In the genomic region with DNA sequence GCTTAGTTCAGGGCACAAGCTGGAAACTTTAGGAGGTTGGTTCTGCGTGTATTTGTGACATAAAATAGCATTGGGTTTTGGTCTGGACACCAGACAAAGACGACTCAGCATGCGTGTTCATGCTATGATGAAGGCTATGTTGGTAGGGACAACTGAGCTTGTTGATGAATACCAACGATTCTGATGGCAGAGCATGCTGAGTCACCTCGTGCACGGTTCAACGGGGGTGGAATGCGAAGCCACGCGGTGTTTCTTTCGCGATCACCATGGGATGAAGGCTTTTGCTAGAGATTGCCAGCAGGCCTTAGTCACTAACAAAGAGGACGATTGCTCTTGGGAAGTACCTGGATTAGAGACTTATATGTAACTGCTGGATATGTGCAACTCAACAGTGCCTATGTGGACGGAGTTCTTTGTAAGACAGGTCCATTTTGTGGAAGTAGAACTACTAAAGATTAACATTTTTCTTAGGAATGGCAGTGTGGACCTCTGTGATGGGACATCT, we compare ENCODE assay signal across 8 mouse cellular contexts. TPM values are rescaled to one million over a fixed set of nuclear protein-coding genes. Genes with fewer than 3 reads are reported as not detected.
DNase-seq lines count a peak whose midpoint lies in the region; ATAC-seq and TF ChIP-seq lines count a peak whose summit lies in the region.

No protein-coding gene starts in this region.

- peak overlapping the region; percentile 87 for H3K4me2 ChIP-seq in forebrain, embryonic 13.5 days
- peak overlapping the region; percentile 89 for H3K4me2 ChIP-seq in limb, embryonic 13.5 days (replicated peaks)
- peak overlapping the region; percentile 84 for H3K4me2 ChIP-seq in midbrain, embryonic 16.5 days (ENCODE audit: low read length)

- H3K27ac ChIP-seq in spleen, adult 2 months (ENCODE audit: insufficient read depth, low read length): peak overlapping the region; percentile 82
- peak overlapping the region; percentile 89 for H3K27ac ChIP-seq in forebrain, embryonic 13.5 days
- peak overlapping the region; percentile 93 for H3K27ac ChIP-seq in limb, embryonic 13.5 days
- H3K27ac ChIP-seq in midbrain, embryonic 16.5 days (ENCODE audit: low read length): peak overlapping the region; percentile 89

- peaks cover 29% of the 10 kb centered on the region for H3K36me3 ChIP-seq in spleen, adult 2 months (ENCODE audit: control insufficient read depth, insufficient read depth, low read length)
- peaks cover 58% of the 10 kb centered on the region for H3K36me3 ChIP-seq in forebrain, embryonic 13.5 days (ENCODE audit: poor library complexity, severe bottlenecking)
- peaks cover 58% of the 10 kb centered on the region for H3K36me3 ChIP-seq in limb, embryonic 13.5 days
- H3K36me3 ChIP-seq in midbrain, embryonic 16.5 days (ENCODE audit: control insufficient read depth, insufficient read depth, low read length): peaks cover 24% of the 10 kb centered on the region

- DNase-seq in frontal cortex, postnatal 14 days (ENCODE audit: low spot score in 2 of 2): no peak
- DNase-seq in spleen, adult 2 months (ENCODE audit: low read depth in 1 of 2, low spot score in 2 of 2): peak in 1 of 2 experiments; percentile 30
- no peak for DNase-seq in spleen, adult 18-20 months
- DNase-seq in spleen, adult 12 weeks (ENCODE audit: low spot score): no peak

- no peaks in the 10 kb centered on the region for H3K9me3 ChIP-seq in forebrain, embryonic 13.5 days (replicated peaks)
- no peaks in the 10 kb centered on the region for H3K9me3 ChIP-seq in limb, embryonic 13.5 days
- no peaks in the 10 kb centered on the region for H3K9me3 ChIP-seq in midbrain, embryonic 16.5 days (replicated peaks; ENCODE audit: control insufficient read depth, low read length, poor library complexity, severe bottlenecking)

- H3K27me3 ChIP-seq in spleen, adult 2 months (ENCODE audit: control insufficient read depth, insufficient read depth, low read length): no peaks in the 10 kb centered on the region
- H3K27me3 ChIP-seq in forebrain, embryonic 13.5 days: no peaks in the 10 kb centered on the region
- H3K27me3 ChIP-seq in limb, embryonic 13.5 days: no peaks in the 10 kb centered on the region
- H3K27me3 ChIP-seq in midbrain, embryonic 16.5 days (ENCODE audit: control insufficient read depth, insufficient read depth, low read depth, low read length): no peaks in the 10 kb centered on the region

- TF ChIP-seq POLR2A in spleen, adult 2 months (IDR thresholded peaks at IDR 0.05; ENCODE audit: low read depth, low read length): no peak

- H3K4me1 ChIP-seq in spleen, adult 2 months (ENCODE audit: control insufficient read depth, insufficient read depth, insufficient read length): peaks cover 6% of the 10 kb centered on the region; the same call in 1 of the 2 replicates
- peaks cover 40% of the 10 kb centered on the region for H3K4me1 ChIP-seq in forebrain, embryonic 13.5 days
- H3K4me1 ChIP-seq in limb, embryonic 13.5 days: peaks cover 18% of the 10 kb centered on the region
- H3K4me1 ChIP-seq in midbrain, embryonic 16.5 days (ENCODE audit: control insufficient read depth, insufficient read depth, low read length): peaks cover 27% of the 10 kb centered on the region

- WGBS in spleen, adult 2 months: under 1% methylated on average over 14 of the region's 14 CpGs
- WGBS in forebrain, embryonic 13.5 days: under 1% methylated on average over 14 of the region's 14 CpGs
- WGBS in limb, embryonic 13.5 days: 0% methylated on average over 14 of the region's 14 CpGs
- WGBS in midbrain, embryonic 16.5 days: under 1% methylated on average over 14 of the region's 14 CpGs

- no peak for TF ChIP-seq CTCF in spleen, adult 2 months (IDR thresholded peaks at IDR 0.05; ENCODE audit: extremely low read depth, insufficient read depth, insufficient read length, insufficient replicate concordance)

- H3K9ac ChIP-seq in forebrain, embryonic 13.5 days: peak overlapping the region; percentile 98
- H3K9ac ChIP-seq in limb, embryonic 13.5 days: peak overlapping the region; percentile 98
- H3K9ac ChIP-seq in midbrain, embryonic 16.5 days (ENCODE audit: low read depth, low read length): peak overlapping the region; percentile 86

- peak; percentile 39 for ATAC-seq in frontal cortex, adult (ENCODE audit: low TSS enrichment)
- ATAC-seq in forebrain, embryonic 13.5 days: peak; percentile 42
- ATAC-seq in limb, embryonic 13.5 days (ENCODE audit: low FRiP score, low read depth): peak; percentile 18
- ATAC-seq in midbrain, embryonic 16.5 days: peak; percentile 43

- H3K4me3 ChIP-seq in spleen, adult 2 months (ENCODE audit: extremely low read depth, insufficient read depth, insufficient read length): peak overlapping the region; percentile 80
- peak overlapping the region; percentile 86 for H3K4me3 ChIP-seq in forebrain, embryonic 13.5 days
- peak overlapping the region; percentile 81 for H3K4me3 ChIP-seq in limb, embryonic 13.5 days
- peak overlapping the region; percentile 67 for H3K4me3 ChIP-seq in midbrain, embryonic 16.5 days (ENCODE audit: low read depth, low read length)

RNA-seq across cellular contexts. Expression of gene Zbtb37, which starts 0.7 kb away (rescaled TPM):
- 1.9 and 2.4 TPM in 2 replicates for polyA plus RNA-seq in spleen, adult 2 months (2012; rRNA removed)
- 10.1 and 12.9 TPM in 2 replicates for polyA plus RNA-seq in forebrain, embryonic 13.5 days (2015; fragmentation: Nextera tagmentation; extraction: Ambion mirVana)
- 10.8 and 13.4 TPM in 2 replicates for polyA plus RNA-seq in limb, embryonic 13.5 days (2015; fragmentation: Nextera tagmentation; extraction: Ambion mirVana)
- 14.0 and 15.8 TPM in 2 replicates for polyA plus RNA-seq in midbrain, embryonic 16.5 days (2015; fragmentation: Nextera tagmentation; extraction: Ambion mirVana)

RNA-seq across cellular contexts. Expression of gene Dars2, which starts 35.1 kb away (rescaled TPM):
- 5.6 and 6.5 TPM in 2 replicates for polyA plus RNA-seq in spleen, adult 2 months (2012; rRNA removed)
- polyA plus RNA-seq in forebrain, embryonic 13.5 days (2015; fragmentation: Nextera tagmentation; extraction: Ambion mirVana): 36.8 and 42.8 TPM in 2 replicates
- 25.4 and 26.9 TPM in 2 replicates for polyA plus RNA-seq in limb, embryonic 13.5 days (2015; fragmentation: Nextera tagmentation; extraction: Ambion mirVana)
- 24.2 and 25.5 TPM in 2 replicates for polyA plus RNA-seq in midbrain, embryonic 16.5 days (2015; fragmentation: Nextera tagmentation; extraction: Ambion mirVana)

RNA-seq across cellular contexts. Expression of gene Cenpl, which starts 35.2 kb away (rescaled TPM):
- 1.2 and 1.4 TPM in 2 replicates for polyA plus RNA-seq in spleen, adult 2 months (2012; rRNA removed)
- polyA plus RNA-seq in forebrain, embryonic 13.5 days (2015; fragmentation: Nextera tagmentation; extraction: Ambion mirVana): 33.0 and 36.5 TPM in 2 replicates
- 33.9 and 35.0 TPM in 2 replicates for polyA plus RNA-seq in limb, embryonic 13.5 days (2015; fragmentation: Nextera tagmentation; extraction: Ambion mirVana)
- 10.1 and 11.4 TPM in 2 replicates for polyA plus RNA-seq in midbrain, embryonic 16.5 days (2015; fragmentation: Nextera tagmentation; extraction: Ambion mirVana)

RNA-seq across cellular contexts. Expression of gene Serpinc1, which starts 56.9 kb away (rescaled TPM):
- 1.2 TPM in 2 replicates for polyA plus RNA-seq in spleen, adult 2 months (2012; rRNA removed)
- polyA plus RNA-seq in forebrain, embryonic 13.5 days (2015; fragmentation: Nextera tagmentation; extraction: Ambion mirVana): 3.2 and 3.8 TPM in 2 replicates
- 3.9 and 4.3 TPM in 2 replicates for polyA plus RNA-seq in limb, embryonic 13.5 days (2015; fragmentation: Nextera tagmentation; extraction: Ambion mirVana)
- 3.3 and 4.5 TPM in 2 replicates for polyA plus RNA-seq in midbrain, embryonic 16.5 days (2015; fragmentation: Nextera tagmentation; extraction: Ambion mirVana)
